Mouse (Mus musculus) testis, postnatal 14 days (tissue): ENCODE measurements around the gene Mrpl32.
A peak's percentile ranks its signal among the peaks of the same experiment; 100 is the strongest.

Experiments
- DNase-seq: peaks from one replicate; pipeline ENCODE4 v3.0.0; 2021; ENCODE audit warnings: low spot score

The Mrpl32 gene

GRCm38 (mm10) chr13:14612926-14613529 is at the start of gene Mrpl32, which contains the start of gene Psma2:
Mrpl32 (minus strand) TSS chr13:14613165.
Psma2 (plus strand) TSS chr13:14613240.
- DNase-seq: peak; percentile 97

- no peak for DNase-seq
Measured at GRCm38 (mm10) chr13:14649301-14649700, 36.3 kb upstream of the Mrpl32 start.

- no peak for DNase-seq
Measured at GRCm38 (mm10) chr13:14639998-14640397, 27.0 kb upstream of the Mrpl32 start.

GRCm38 (mm10) chr13:14629726-14630641 is 17.0 kb upstream of the Mrpl32 start, which contains the start of gene AW209491:
AW209491 (plus strand) TSS chr13:14630154.
- DNase-seq: peak; percentile 91

- peak; percentile 29 for DNase-seq
Measured at GRCm38 (mm10) chr13:14618724-14619123, 5.8 kb upstream of the Mrpl32 start.

GRCm38 (mm10) chr13:14613553-14613952 is 588 bp upstream of the Mrpl32 start:
- DNase-seq: no peak

- no peak for DNase-seq
Measured at GRCm38 (mm10) chr13:14612463-14612862, 502 bp downstream of the Mrpl32 start.

GRCm38 (mm10) chr13:14607616-14608015 is 5.3 kb downstream of the Mrpl32 start:
- no peak for DNase-seq

GRCm38 (mm10) chr13:14602744-14603143 is 10.2 kb downstream of the Mrpl32 start:
- no peak for DNase-seq

GRCm38 (mm10) chr13:14580392-14580791 is 32.6 kb downstream of the Mrpl32 start:
- DNase-seq: no peak

GRCm38 (mm10) chr13:14574128-14574527 is 38.8 kb downstream of the Mrpl32 start:
- no peak for DNase-seq

- DNase-seq: no peak
Measured at GRCm38 (mm10) chr13:14561336-14561735, 51.6 kb downstream of the Mrpl32 start.
